Mouse (Mus musculus) lung, adult 2 months (tissue): ENCODE measurements at regions not wholly inside any gene's neighbourhood (a gene's known extent, or its start where the extent isn't known, plus 50 kb on each side); places are given as distances from the start of the nearest gene placed in this dataset.

Experiments
- CTCF ChIP-seq: fragments of 200-500 bp; IDR thresholded peaks from 2 replicates; pipeline ENCODE4 v1.5.1; 2011; ENCODE audit warnings: mild to moderate bottlenecking, low read length, control low read depth; ENCODE audit not compliant: insufficient read depth
- POLR2A ChIP-seq: fragments of 200-500 bp; IDR thresholded peaks from 2 replicates; pipeline ENCODE4 v1.6.1; 2011; ENCODE audit warnings: low read depth, mild to moderate bottlenecking, control low read depth, low read length, borderline replicate concordance; ENCODE audit errors: extremely low read depth

GRCm38 (mm10) chr1:184298701-184299100, 264.6 kb upstream of the 1700056E22Rik start:
- TF ChIP-seq CTCF (no peak), POLR2A (no peak)
